Mouse (Mus musculus) frontal cortex, adult 2 months (tissue): ENCODE results near the gene Als2. TPM values are rescaled to one million over a fixed set of nuclear protein-coding genes. Genes with fewer than 3 reads are reported as not detected.

Experiments used
- DNase-seq, 2 experiments: peaks; one replicate each; pipeline ENCODE4 v3.0.0; 2022; ENCODE audit warnings: low spot score in 1 of 2; ENCODE audit errors: extremely low spot score in 1 of 2
- polyA plus RNA-seq: library from polyadenylated mRNA; depleted of rRNA; stranded (reverse); fragments of >200 nt; gene quantifications from 2 replicates; pipeline ENCODE4 v1.2.3, GENCODE M21; 2012

The Als2 gene
- polyA plus RNA-seq, 1 experiment, result 14.5 TPM

GRCm38 (mm10) chr1:59167654-59168425 is 69.2 kb downstream of the Als2 start:
- no peak for DNase-seq

GRCm38 (mm10) chr1:59166232-59166905 is 70.7 kb downstream of the Als2 start:
- DNase-seq, result no peak

- DNase-seq, result peak in 1 of 2 experiments; percentile 26
Measured at GRCm38 (mm10) chr1:59163918-59164317, 73.1 kb downstream of the Als2 start.

GRCm38 (mm10) chr1:59163030-59163461 is 74.0 kb downstream of the Als2 start, which contains the start of gene Mpp4:
Gene Mpp4, minus strand, starts transcription at chr1:59163389.
- DNase-seq, result peak; percentile 72 to 88

- DNase-seq, result no peak
Measured at GRCm38 (mm10) chr1:59162309-59163024, 74.6 kb downstream of the Als2 start.

- DNase-seq, result no peak
Measured at GRCm38 (mm10) chr1:59161396-59161795, 75.6 kb downstream of the Als2 start.

GRCm38 (mm10) chr1:59160871-59161270 is 76.2 kb downstream of the Als2 start:
- no peak for DNase-seq

GRCm38 (mm10) chr1:59159136-59159535 is 77.9 kb downstream of the Als2 start:
- DNase-seq, result no peak

- no peak for DNase-seq
Measured at GRCm38 (mm10) chr1:59158498-59158897, 78.5 kb downstream of the Als2 start.

- DNase-seq, result no peak
Measured at GRCm38 (mm10) chr1:59157846-59158245, 79.2 kb downstream of the Als2 start.

GRCm38 (mm10) chr1:59152346-59152745 is 84.7 kb downstream of the Als2 start:
- no peak for DNase-seq

- DNase-seq, result no peak
Measured at GRCm38 (mm10) chr1:59150542-59150941, 86.5 kb downstream of the Als2 start.

GRCm38 (mm10) chr1:59144543-59144942 is 92.5 kb downstream of the Als2 start:
- no peak for DNase-seq

- DNase-seq, result peak in 1 of 2 experiments; percentile 23
Measured at GRCm38 (mm10) chr1:59142809-59143208, 94.2 kb downstream of the Als2 start.

- no peak for DNase-seq
Measured at GRCm38 (mm10) chr1:59134419-59134818, 102.6 kb downstream of the Als2 start.

GRCm38 (mm10) chr1:59128879-59129278 is 108.2 kb downstream of the Als2 start:
- no peak for DNase-seq

- DNase-seq, result no peak
Measured at GRCm38 (mm10) chr1:59125558-59125957, 111.5 kb downstream of the Als2 start.

- peak; percentile 81 to 94 for DNase-seq
Measured at GRCm38 (mm10) chr1:59119720-59120457, 117.1 kb downstream of the Als2 start, which contains the start of gene Tmem237. Gene Tmem237, minus strand, starts transcription at chr1:59120408.
